Mouse (Mus musculus) gastrocnemius, adult 2 months (tissue): Measurements from ENCODE around the gene Ret. TPM values are rescaled to one million over a fixed set of nuclear protein-coding genes. Genes with fewer than 3 reads are reported as not detected.

ENCODE experiments used
- DNase-seq: peaks from one replicate; pipeline ENCODE4 v3.0.0; 2022
- H3K27ac ChIP-seq: fragments of 200-600 bp; 2 replicates; pipeline ENCODE4 v1.8.1; 2022; ENCODE audit warnings: mild to moderate bottlenecking
- H3K4me3 ChIP-seq: fragments of 200-600 bp; 2 replicates; pipeline ENCODE4 v1.8.1; 2022; ENCODE audit warnings: mild to moderate bottlenecking, moderate library complexity
- CTCF ChIP-seq: fragments of 200-600 bp; IDR thresholded peaks from 2 replicates; pipeline ENCODE4 v1.8.1; 2022; ENCODE audit warnings: antibody characterized with exemption, mild to moderate bottlenecking, moderate library complexity
- intact Hi-C: fragments of 180-260 bp; cut with DNase I; formaldehyde crosslinking; loops from one replicate; pipeline ENCODE4 v1.15.1; 2025
- total RNA-seq, 2 experiments: library from RNA; stranded (reverse); gene quantifications; 2 replicates each; pipeline ENCODE4 v1.2.3; 2021

The Ret gene
- total RNA-seq, 2 experiments from 2014 or later, result 3.2 to 6.6 TPM

DNA sequence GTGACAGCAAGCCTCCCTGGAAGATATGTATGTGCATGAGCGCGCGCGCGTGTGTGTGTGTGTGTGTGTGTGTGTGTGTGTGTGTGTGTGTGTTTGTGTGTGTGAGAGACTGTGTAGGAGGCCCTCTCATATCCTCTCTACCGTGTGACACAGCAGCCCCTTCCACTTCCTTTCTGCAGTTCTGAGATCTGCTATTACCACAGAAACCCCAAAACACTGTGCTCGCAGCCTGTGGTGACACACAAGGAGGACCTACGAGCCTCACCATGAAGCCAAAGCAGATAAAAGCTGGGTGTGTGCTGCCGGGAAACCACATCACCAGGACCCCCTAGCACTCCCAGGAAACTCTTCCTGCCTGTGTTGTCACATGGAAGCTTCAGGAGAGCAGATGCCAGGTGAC is 30.5 kb downstream of the Ret start:
- no peak for TF ChIP-seq CTCF
- H3K4me3 ChIP-seq, result no peak overlapping the region
- no peak for DNase-seq
- intact Hi-C loops, result no loop called here
- no peak overlapping the region for H3K27ac ChIP-seq

DNA sequence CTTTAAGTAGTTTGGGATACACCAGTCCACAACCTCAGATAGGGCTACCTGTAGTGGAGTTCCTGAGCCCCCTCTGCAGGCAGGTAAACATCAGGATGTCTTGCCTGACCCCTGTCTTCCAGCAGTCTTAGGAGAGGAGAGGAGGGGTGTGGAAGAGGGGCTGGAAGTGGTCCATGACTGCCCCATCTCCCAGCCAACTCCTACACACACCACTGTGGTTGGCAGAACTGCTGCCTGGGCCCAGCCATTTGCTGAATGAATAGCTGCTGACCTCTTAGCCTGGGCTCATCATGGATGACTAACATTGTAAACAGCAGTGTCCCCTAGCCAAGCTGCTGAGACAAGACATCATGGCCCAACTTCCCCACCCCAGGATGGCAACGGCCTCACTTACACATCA is 32.0 kb downstream of the Ret start:
- intact Hi-C loops, result no loop called here
- H3K27ac ChIP-seq, result no peak overlapping the region

DNA sequence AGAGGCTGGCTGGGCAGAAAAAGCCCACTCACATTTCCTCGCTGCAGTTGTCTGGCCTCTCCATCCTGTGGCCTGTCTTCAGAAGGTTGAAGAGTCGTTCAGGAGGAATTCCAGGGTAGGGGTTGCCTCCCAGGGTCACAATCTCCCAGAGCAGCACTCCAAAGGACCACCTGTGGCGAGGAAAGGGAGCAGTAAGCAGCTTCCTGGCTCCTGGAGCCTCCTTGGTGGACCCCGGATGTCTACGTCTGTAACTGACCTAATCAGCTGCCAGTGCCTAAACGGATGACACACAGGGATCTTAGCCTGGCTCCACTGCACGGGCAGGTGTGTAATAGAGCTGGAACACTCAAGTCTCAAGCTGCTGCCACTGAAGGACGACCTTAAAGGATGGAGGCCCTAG is 32.8 kb downstream of the Ret start:
- intact Hi-C loops, result no loop called here
- no peak for TF ChIP-seq CTCF
- no peak for DNase-seq
- H3K4me3 ChIP-seq, result no peak overlapping the region
- no peak overlapping the region for H3K27ac ChIP-seq

More for the DNA sequence above, 32.0 kb downstream of the Ret start:
- no peak for DNase-seq
- no peak overlapping the region for H3K4me3 ChIP-seq
- TF ChIP-seq CTCF, result no peak

DNA sequence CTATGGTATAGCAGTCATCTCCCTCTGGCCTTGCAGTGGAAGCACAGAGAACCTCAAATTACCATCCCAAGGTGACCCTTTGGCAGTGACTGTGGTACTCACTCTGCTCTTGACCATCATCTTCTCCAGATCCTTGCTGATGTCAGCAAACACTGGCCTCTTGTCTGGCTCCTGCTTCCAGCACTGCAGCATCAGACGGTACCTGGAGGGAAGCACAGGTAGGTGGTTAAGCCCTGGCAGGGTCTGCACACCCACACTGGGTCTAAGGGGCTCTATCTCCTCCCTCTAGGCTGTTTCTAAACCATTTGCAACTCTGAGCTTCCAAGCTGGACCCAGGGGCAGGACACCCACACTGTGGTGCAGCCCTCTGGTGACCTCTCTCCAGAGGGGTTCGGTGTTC is 34.4 kb downstream of the Ret start:
- Histone ChIP-seq H3K4me3 (no peak overlapping the region), H3K27ac (no peak overlapping the region)
- intact Hi-C loops, result no loop called here
- TF ChIP-seq CTCF, result no peak
- DNase-seq, result no peak

DNA sequence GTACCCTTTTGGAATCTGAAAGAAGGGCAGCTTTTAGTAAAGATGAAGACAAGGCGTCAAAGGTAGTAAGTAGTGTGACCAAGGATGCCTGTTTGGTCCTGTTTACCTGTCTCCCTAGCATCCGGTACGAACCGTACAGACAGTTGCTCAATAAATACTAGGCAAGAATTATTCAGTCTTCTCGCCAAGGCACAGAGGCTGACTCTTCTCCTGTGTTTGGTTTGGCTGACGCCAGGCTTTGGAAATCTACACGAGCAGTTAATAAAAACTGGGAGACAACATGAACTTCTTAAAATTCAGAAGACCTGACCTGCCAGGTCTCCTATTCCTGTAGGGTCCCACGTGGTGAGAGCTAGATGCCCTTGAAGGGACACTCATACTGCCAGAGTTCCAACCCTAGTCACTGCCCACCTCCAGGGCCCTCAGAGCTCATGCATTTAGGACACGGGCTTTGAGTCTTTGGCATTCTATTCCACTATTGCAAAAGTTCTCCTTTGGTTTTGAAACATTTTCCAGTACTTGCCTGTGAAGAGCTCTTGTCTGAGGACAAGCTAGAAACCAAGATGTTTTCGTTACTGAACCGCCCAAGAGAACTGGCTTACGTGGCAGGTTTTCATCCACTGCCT is 34.9 kb downstream of the Ret start:
- no peak for TF ChIP-seq CTCF
- intact Hi-C loops, result no loop called here
- no peak for DNase-seq
- no peak overlapping the region for H3K27ac ChIP-seq
- no peak overlapping the region for H3K4me3 ChIP-seq

DNA sequence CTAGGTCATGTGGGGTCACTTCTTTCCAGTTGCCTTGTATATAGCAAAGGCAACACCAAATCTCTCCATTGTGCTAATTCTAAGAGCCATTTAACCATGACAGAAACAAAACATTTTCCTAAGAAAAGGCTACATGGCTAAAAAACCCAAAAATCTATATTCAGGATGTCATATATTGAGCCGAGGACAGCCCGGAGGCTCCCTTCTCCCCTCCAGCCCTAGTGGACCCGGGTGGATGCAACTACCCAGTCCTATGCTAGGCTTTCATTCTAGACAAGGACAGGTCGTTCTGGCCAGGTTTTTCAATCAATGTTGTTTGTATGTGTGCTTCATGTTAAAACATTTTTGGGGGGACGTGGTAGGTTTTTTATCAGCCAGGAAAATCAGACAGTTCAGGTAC is 44.4 kb downstream of the Ret start:
- H3K4me3 ChIP-seq, result no peak overlapping the region
- intact Hi-C loops, result no loop called here
- no peak for TF ChIP-seq CTCF
- H3K27ac ChIP-seq, result no peak overlapping the region
- DNase-seq, result no peak

DNA sequence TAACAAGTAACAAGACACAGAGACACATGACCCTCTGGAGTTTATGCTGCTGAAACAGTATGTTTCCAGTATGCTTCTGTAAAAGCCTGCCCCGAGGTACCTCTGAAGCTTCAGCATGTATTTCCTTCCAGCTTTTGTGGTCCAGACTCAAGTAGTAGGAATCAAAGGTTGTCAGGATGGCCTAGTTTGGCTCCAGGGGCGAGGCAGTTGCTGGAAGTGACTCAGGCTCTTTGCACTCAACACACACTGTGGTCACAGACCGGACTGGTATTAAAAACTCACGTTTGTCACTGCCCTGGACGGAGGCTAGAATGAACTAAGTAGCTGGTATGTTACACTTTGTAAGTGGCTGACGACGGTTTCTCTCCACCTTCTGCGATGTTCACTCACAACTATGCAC is 46.5 kb downstream of the Ret start:
- TF ChIP-seq CTCF, result no peak
- no peak for DNase-seq
- Histone ChIP-seq H3K4me3 (no peak overlapping the region), H3K27ac (no peak overlapping the region)
- intact Hi-C loops, result no loop called here

DNA sequence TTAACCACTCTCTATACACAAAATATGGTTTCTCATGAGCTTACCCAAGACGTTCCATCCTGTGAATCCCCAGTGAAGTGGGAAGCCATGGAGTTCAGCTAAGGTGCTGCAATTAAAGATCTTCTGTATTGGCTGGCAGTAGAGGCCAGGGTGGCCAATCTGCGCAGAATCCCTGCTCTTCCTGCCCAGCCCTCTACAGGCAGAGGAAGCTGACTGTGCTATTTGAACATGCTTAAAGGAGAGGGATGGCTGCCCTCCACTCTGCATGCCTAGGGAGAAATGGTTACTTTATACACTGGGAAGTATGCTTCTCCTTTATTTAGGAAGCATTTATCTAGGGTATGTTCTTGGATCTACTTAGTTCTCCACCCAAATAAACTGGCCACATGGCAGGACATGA is 47.0 kb downstream of the Ret start:
- Histone ChIP-seq H3K27ac (no peak overlapping the region), H3K4me3 (no peak overlapping the region)
- DNase-seq, result no peak
- no peak for TF ChIP-seq CTCF
- intact Hi-C loops, result no loop called here

DNA sequence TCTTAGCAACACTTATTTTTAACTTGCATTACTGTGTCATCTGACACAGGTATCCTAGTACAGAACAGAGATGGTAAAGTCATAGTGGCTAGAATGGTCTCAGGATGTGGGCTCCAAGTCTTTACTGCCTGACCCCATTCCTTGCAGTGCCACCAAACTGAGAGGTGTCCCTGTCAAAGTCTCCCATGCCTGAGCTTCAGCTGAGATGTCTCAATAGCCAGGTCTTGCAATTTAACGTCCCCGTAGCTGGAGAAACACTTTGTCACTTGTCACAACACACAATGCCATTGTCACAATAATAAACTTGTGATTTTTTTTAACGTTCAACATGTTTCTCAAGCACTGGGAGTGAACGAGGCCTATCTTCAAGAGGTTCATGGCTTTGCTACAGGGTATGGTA is 47.4 kb downstream of the Ret start:
- intact Hi-C loops, result no loop called here
- no peak overlapping the region for H3K4me3 ChIP-seq
- no peak overlapping the region for H3K27ac ChIP-seq
- no peak for TF ChIP-seq CTCF
- DNase-seq, result no peak

DNA sequence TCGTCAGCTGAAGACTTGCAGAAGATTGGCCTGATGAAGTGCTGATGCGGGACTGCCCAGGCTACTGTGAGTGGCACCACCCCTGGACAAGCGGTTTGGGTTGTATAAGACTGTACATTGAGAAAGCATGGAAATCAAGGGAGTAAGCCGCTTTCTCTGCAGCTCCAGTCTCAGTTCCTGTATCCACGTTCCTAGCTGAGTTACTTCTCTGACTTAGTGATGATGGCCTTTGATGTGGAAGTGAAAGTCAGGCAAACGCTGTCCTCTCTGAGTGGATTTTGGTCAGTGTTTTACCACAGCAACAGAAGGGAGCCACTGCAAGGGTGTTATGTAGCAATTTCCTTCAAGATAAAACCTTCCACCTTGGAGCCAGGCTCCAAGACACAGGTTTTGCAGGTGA is 56.6 kb downstream of the Ret start:
- H3K4me3 ChIP-seq, result no peak overlapping the region
- no peak for TF ChIP-seq CTCF
- no peak for DNase-seq
- no peak overlapping the region for H3K27ac ChIP-seq
- intact Hi-C loops, result no loop called here

DNA sequence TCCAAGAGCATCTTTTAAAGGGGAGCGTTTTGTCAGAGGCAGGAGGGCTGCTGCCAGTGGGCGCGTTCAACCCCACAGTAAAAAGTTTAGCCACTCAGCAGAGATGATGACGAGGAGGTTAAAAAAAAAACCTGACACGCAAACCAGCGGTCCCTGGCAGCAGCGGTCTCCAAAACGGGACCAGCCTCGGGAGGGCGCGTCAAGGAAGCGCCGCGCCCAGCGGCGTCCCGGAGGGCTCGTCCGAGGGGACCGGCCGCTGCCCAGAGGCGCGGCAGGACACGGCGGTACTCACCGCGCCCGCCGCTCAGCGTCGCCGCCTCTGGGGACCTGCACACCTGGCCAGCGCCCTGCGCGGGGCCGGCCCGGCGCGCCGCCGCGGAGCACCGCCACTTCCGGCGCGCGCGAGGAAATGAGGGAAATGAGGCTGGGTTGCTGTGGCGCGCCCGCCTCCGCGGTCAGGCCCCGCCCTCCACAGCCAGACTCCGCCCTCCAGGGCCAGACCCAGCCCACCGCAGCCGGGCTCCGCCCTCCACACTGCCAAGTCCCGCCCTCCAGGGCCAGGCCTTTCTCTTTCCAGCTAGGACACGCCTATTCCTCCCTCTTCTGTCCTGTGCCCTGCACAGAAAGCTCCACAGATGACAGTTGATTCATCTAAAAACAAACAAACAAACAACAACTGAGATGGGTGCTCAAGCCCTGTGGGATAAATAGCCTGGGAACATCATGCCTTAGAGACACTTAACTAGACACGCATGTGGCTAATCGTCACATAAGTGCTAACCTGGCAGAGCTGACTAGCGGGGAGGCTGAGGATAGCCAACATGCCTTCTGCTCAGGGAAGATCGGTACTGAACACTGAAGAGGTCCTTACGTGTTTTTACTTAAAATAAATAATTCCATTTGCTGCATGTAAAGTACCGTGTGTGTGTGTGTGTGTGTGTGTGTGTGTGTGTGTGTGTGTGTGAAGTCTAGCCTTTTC is 58.5 kb downstream of the Ret start, which contains the start of gene Csgalnact2:
Csgalnact2 (minus strand) TSS at position 410 of the 979 bp plus-strand sequence.
- intact Hi-C loops, result loop anchor here (5.0 kb wide), 1 partner anchor 278 kb away; the partner anchor contains the start of gene Bms1
- peak; percentile 97 for DNase-seq
- peak; percentile 28; the same call in 1 of the 2 replicates for TF ChIP-seq CTCF
- H3K27ac ChIP-seq, result peak within 1 kb of the TSS; percentile 95
- peak within 1 kb of the TSS; percentile 87 for H3K4me3 ChIP-seq

DNA sequence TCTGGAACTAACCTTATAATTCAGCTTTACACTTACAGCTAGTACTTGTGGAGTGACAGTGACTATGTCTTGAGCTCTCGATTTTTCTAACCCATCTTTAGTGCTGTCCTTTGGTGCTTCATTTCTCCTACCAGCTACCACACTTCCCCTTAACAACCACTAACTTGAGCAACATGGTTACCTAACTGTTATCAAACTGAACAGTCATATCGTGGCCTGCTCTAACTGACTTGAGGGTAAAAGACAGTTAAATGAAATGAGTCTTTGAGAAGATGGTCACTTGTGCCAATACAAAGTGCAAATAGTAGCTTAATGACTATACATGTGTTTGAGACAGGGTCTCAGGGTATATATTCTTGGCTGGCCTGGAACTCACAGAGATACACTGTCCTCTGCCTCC is 60.4 kb downstream of the Ret start:
- DNase-seq, result no peak
- H3K4me3 ChIP-seq, result no peak overlapping the region
- TF ChIP-seq CTCF, result no peak
- intact Hi-C loops, result loop anchor here (5.0 kb wide), 1 partner anchor 280 kb away; the partner anchor contains the start of gene Bms1
- H3K27ac ChIP-seq, result no peak overlapping the region

DNA sequence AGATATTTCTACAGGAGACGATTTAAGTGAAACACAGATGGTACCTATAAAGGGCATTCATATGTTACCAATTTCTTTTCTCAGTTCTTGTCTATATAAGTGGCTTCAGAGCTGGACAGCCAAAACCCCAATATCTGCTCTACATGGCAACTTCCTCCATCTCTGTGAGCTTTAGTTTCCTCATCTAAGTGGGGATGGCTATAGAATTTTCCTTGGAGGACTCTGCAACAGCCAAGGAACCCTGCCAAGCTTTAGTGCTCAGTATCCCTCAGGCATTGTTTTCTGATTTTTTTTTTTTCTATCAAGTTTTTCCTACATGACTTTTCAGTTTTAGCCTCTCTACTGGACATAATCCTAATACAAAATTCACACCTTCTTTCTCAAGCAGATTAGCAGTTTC is 63.1 kb downstream of the Ret start:
- Histone ChIP-seq H3K27ac (no peak overlapping the region; the same call in 1 of the 2 replicates), H3K4me3 (no peak overlapping the region)
- TF ChIP-seq CTCF, result no peak
- intact Hi-C loops, result no loop called here
- DNase-seq, result no peak
